Mouse (Mus musculus): Measurements from ENCODE around the gene L3hypdh. TPM values are rescaled to one million over a fixed set of nuclear protein-coding genes. Genes with fewer than 3 reads are reported as not detected.

Gene L3hypdh
- polyA plus RNA-seq, 2 experiments, result 5.2 to 6.0 TPM

- H3K36me3 ChIP-seq (replicated peaks; ENCODE audit: control insufficient read depth, insufficient read depth, low read depth), result no peaks in the 10 kb centered on the region
- H3K9ac ChIP-seq (replicated peaks), result no peak overlapping the region
- no peak overlapping the region for H3K4me2 ChIP-seq (ENCODE audit: low read depth)
- peaks cover 9% of the 10 kb centered on the region; the same call in 1 of the 2 replicates for H3K27me3 ChIP-seq (ENCODE audit: control insufficient read depth, insufficient read depth, low read length)
- H3K4me3 ChIP-seq (ENCODE audit: insufficient read depth in 1 of 2, low read depth in 2 of 2, low read length in 2 of 2), result no peak overlapping the region
- no peak overlapping the region for H3K27ac ChIP-seq
- TF ChIP-seq EP300 (IDR thresholded peaks at IDR 0.05; ENCODE audit: low read depth) (no peak), CTCF (IDR thresholded peaks at IDR 0.05; ENCODE audit: low read depth) (no peak)
- WGBS (ENCODE audit: insufficient replicate concordance), result 40% methylated on average over 3 of the region's 3 CpGs
- H3K9me3 ChIP-seq (ENCODE audit: control insufficient read depth, low read length), result no peaks in the 10 kb centered on the region
- no peak for DNase-seq (ENCODE audit: low read depth in 3 of 3, low spot score in 3 of 3)
- ATAC-seq (ENCODE audit: insufficient read depth), result no peak
- peaks cover 0 to 3% of the 10 kb centered on the region in 2 experiments; a peak in 2 of 4 replicates for H3K4me1 ChIP-seq (replicated peaks; ENCODE audit: control insufficient read depth in 2 of 2, insufficient read depth in 2 of 2, low read length in 1 of 2)
Measured at GRCm38 (mm10) chr12:72081961-72082360, 3.3 kb downstream of the L3hypdh start.

DNA sequence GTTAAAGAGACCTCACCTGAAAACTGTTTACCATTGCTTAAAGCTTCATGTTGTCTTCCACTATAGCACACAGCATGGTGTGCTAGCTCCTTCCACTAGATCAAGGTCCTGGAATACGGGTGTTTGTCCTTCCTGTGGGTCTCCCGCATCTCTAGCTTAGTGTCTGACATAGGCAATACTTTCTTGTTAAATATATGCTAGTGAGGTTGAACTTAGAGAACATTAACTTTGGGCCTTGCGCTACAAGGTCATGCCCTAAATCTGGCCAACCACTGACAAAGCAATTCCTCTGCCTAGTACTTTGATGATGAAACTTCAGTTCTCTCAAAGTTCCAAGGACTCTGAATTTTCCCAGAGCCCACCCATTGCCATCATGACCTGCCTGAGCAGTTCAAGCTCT is 7.0 kb downstream of the L3hypdh start:
- H3K27ac ChIP-seq, result no peak overlapping the region
- H3K4me1 ChIP-seq (replicated peaks; ENCODE audit: control insufficient read depth in 2 of 2, insufficient read depth in 2 of 2, low read length in 1 of 2), result no peaks in the 10 kb centered on the region
- no peak overlapping the region for H3K4me2 ChIP-seq (ENCODE audit: low read depth)
- H3K9ac ChIP-seq (replicated peaks), result no peak overlapping the region
- no peaks in the 10 kb centered on the region for H3K27me3 ChIP-seq (ENCODE audit: control insufficient read depth, insufficient read depth, low read length)
- H3K4me3 ChIP-seq (ENCODE audit: insufficient read depth in 1 of 2, low read depth in 2 of 2, low read length in 2 of 2), result no peak overlapping the region
- H3K36me3 ChIP-seq (replicated peaks; ENCODE audit: control insufficient read depth, insufficient read depth, low read depth), result no peaks in the 10 kb centered on the region
- DNase-seq (ENCODE audit: low read depth in 3 of 3, low spot score in 3 of 3) (no peak), ATAC-seq (ENCODE audit: insufficient read depth) (no peak)
- 63% methylated on average over 3 of the region's 3 CpGs for WGBS (ENCODE audit: insufficient replicate concordance)
- TF ChIP-seq CTCF (IDR thresholded peaks at IDR 0.05; ENCODE audit: low read depth) (no peak), EP300 (IDR thresholded peaks at IDR 0.05; ENCODE audit: low read depth) (no peak)
- H3K9me3 ChIP-seq (ENCODE audit: control insufficient read depth, low read length), result no peaks in the 10 kb centered on the region

- Histone ChIP-seq H3K36me3 (replicated peaks; ENCODE audit: control insufficient read depth, insufficient read depth, low read depth) (no peaks in the 10 kb centered on the region), H3K4me2 (ENCODE audit: low read depth) (peak within 1 kb of the TSS; percentile 76), H3K9me3 (ENCODE audit: control insufficient read depth, low read length) (no peaks in the 10 kb centered on the region), H3K9ac (replicated peaks) (no peak within 1 kb of the TSS), H3K27me3 (ENCODE audit: control insufficient read depth, insufficient read depth, low read length) (peaks cover 29% of the 10 kb centered on the region), H3K27ac (no peak within 1 kb of the TSS), H3K4me1 (replicated peaks; ENCODE audit: control insufficient read depth in 2 of 2, insufficient read depth in 2 of 2, low read length in 1 of 2) (no peaks in the 10 kb centered on the region), H3K4me3 (ENCODE audit: insufficient read depth in 1 of 2, low read depth in 2 of 2, low read length in 2 of 2) (peak within 1 kb of the TSS; percentile 50 to 55)
- 1% methylated on average over 94 of the region's 94 CpGs for WGBS (ENCODE audit: insufficient replicate concordance)
- peak; percentile 65 for TF ChIP-seq CTCF (IDR thresholded peaks at IDR 0.05; ENCODE audit: low read depth)
- no peak for TF ChIP-seq EP300 (IDR thresholded peaks at IDR 0.05; ENCODE audit: low read depth)
- DNase-seq (ENCODE audit: low read depth in 3 of 3, low spot score in 3 of 3) (no peak), ATAC-seq (ENCODE audit: insufficient read depth) (peak; percentile 39; the same call in 1 of the 2 replicates)
Measured at GRCm38 (mm10) chr12:72070327-72071269, 14.6 kb downstream of the L3hypdh start, which contains the start of gene Gpr135. Gpr135 (minus strand) TSS chr12:72071125.

DNA sequence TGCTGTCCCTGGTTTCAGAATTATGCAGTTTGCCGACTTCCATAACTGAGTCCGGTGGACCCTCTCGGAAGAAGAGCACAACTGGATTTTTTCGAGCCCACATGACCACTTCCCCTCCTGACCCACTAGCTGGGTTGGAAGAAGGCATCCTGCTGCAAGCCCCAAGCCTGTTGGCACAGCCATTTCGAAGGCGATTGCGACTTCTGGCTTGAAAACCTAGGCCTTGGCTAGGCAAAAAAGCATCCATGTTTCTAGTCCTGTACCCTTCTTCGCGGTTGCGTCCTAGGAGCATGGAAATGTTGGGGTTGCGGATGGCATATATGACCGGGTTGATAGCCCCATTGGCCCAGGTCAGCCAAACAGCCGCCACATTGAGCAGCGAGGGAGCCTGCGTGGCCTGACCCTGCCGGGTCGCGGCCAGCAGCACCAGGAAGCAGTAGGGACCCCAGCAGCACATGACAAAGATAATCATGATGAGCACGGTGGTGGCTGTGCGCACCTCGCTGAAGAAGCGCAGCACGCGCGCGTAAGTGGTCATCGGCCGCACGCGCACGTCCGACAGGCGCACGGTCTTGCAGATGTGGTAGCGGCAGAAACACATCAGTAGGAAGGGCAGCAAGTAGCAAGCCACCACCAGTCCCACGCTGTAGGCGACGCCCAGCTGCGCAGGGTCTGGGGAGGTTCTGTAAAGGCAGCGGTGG is 15.5 kb downstream of the L3hypdh start:
- ATAC-seq (ENCODE audit: insufficient read depth) (0 out of 2 replicates have a peak, but pooled peaks have one; percentile 11), DNase-seq (ENCODE audit: low read depth in 3 of 3, low spot score in 3 of 3) (no peak)
- no peak overlapping the region for H3K9ac ChIP-seq (replicated peaks)
- WGBS (ENCODE audit: insufficient replicate concordance), result 5% methylated on average over 40 of the region's 40 CpGs
- H3K9me3 ChIP-seq (ENCODE audit: control insufficient read depth, low read length), result no peaks in the 10 kb centered on the region
- H3K27me3 ChIP-seq (ENCODE audit: control insufficient read depth, insufficient read depth, low read length), result peaks cover 29% of the 10 kb centered on the region
- peak overlapping the region; percentile 29 to 55 for H3K4me3 ChIP-seq (ENCODE audit: insufficient read depth in 1 of 2, low read depth in 2 of 2, low read length in 2 of 2)
- H3K27ac ChIP-seq, result no peak overlapping the region
- peak overlapping the region; percentile 76 for H3K4me2 ChIP-seq (ENCODE audit: low read depth)
- no peaks in the 10 kb centered on the region for H3K4me1 ChIP-seq (replicated peaks; ENCODE audit: control insufficient read depth in 2 of 2, insufficient read depth in 2 of 2, low read length in 1 of 2)
- TF ChIP-seq CTCF (IDR thresholded peaks at IDR 0.05; ENCODE audit: low read depth) (no peak), EP300 (IDR thresholded peaks at IDR 0.05; ENCODE audit: low read depth) (no peak)
- no peaks in the 10 kb centered on the region for H3K36me3 ChIP-seq (replicated peaks; ENCODE audit: control insufficient read depth, insufficient read depth, low read depth)

- Histone ChIP-seq H3K4me2 (ENCODE audit: low read depth) (no peak overlapping the region), H3K36me3 (replicated peaks; ENCODE audit: control insufficient read depth, insufficient read depth, low read depth) (no peaks in the 10 kb centered on the region), H3K4me1 (replicated peaks; ENCODE audit: control insufficient read depth in 2 of 2, insufficient read depth in 2 of 2, low read length in 1 of 2) (no peaks in the 10 kb centered on the region), H3K9me3 (ENCODE audit: control insufficient read depth, low read length) (no peaks in the 10 kb centered on the region), H3K27me3 (ENCODE audit: control insufficient read depth, insufficient read depth, low read length) (no peaks in the 10 kb centered on the region), H3K4me3 (ENCODE audit: insufficient read depth in 1 of 2, low read depth in 2 of 2, low read length in 2 of 2) (no peak overlapping the region), H3K27ac (no peak overlapping the region), H3K9ac (replicated peaks) (no peak overlapping the region)
- TF ChIP-seq CTCF (IDR thresholded peaks at IDR 0.05; ENCODE audit: low read depth) (no peak), EP300 (IDR thresholded peaks at IDR 0.05; ENCODE audit: low read depth) (no peak)
- DNase-seq (ENCODE audit: low read depth in 3 of 3, low spot score in 3 of 3), result no peak
- WGBS (ENCODE audit: insufficient replicate concordance), result 38% methylated on average over 1 of the region's 1 CpGs
- ATAC-seq (ENCODE audit: insufficient read depth), result no peak
Measured at GRCm38 (mm10) chr12:72057780-72058179, 27.5 kb downstream of the L3hypdh start.
